Comparison of ENCODE assay signal across 9 mouse cellular contexts in the genomic region with DNA sequence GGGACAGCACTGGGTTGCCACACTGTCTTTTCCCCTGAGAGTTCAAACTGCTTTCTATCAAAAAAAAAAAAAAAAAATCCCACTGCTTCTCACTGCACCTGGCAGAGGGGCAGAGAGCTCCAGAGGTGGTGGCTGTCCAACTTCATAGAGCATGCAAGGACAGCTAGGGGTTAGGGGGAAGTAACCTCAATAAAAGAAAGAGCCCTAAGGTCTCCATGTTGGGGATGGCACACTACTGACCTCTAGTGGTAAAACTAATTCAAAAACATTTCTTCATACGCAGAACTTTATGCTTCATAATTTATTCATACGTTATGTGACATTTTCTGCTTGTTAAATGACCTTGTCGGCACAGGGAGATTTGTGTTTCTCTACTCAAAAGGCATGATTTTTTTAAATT. TPM values are rescaled to one million over a fixed set of nuclear protein-coding genes. Genes with fewer than 3 reads are reported as not detected.
DNase-seq lines count a peak whose midpoint lies in the region; ATAC-seq and TF ChIP-seq lines count a peak whose summit lies in the region.
"Had no signal": no experiment of that assay in that cellular context is flagged by ENCODE, and none has a peak within 500 bp of the region (broad histone marks: within the 10 kb centered on the region; RNA-seq: fewer than 3 reads in every experiment).

No protein-coding gene starts in this region.

- DNase-seq in kidney, postnatal 0 days (ENCODE audit: low spot score): peak; percentile 77
- DNase-seq in MEL (ENCODE audit: low read depth, low spot score): peak; percentile 72
- DNase-seq in embryo, embryonic 10 days (ENCODE audit: low spot score): peak; percentile 61
- DNase-seq in mesoderm, embryonic 11.5 days (ENCODE audit: low read depth, low spot score): peak; percentile 34
- no peak for DNase-seq in cerebellum, adult 18-20 months
- DNase-seq in layer of hippocampus, adult 9-11 months: no peak
- no peak for DNase-seq in right cerebral cortex, postnatal 10 days (ENCODE audit: low spot score in 2 of 2)

- no peak overlapping the region for H3K4me3 ChIP-seq in kidney, postnatal 0 days (replicated peaks; ENCODE audit: low read depth, low read length)
- H3K4me3 ChIP-seq in kidney, embryonic 15.5 days (replicated peaks): no peak overlapping the region
- no peak overlapping the region for H3K4me3 ChIP-seq in MEL (ENCODE audit: control insufficient read depth in 1 of 2, insufficient read depth in 1 of 2, low read depth in 2 of 2, low read length in 2 of 2)
- H3K4me3 ChIP-seq: limb, embryonic 13.5 days had no signal

- TF ChIP-seq CTCF in kidney, postnatal 0 days (IDR thresholded peaks at IDR 0.05; ENCODE audit: low read depth): peak; percentile 82
- TF ChIP-seq CTCF in MEL (IDR thresholded peaks at IDR 0.05 in 2 of 3, conservative IDR thresholded peaks at IDR 0.05 in 1 of 3; ENCODE audit: control insufficient read depth in 1 of 3, insufficient read depth in 1 of 3, low read depth in 2 of 3, low read length in 3 of 3, poor library complexity in 1 of 3, severe bottlenecking in 1 of 3): peak in 2 of 3 experiments; percentile 79 to 85; a peak in 4 of 6 replicates

- 19% methylated on average over 3 of the region's 3 CpGs for WGBS in kidney, postnatal 0 days
- 20% methylated on average over 3 of the region's 3 CpGs for WGBS in kidney, embryonic 15.5 days

- no peaks in the 10 kb centered on the region for H3K9me3 ChIP-seq in kidney, postnatal 0 days (replicated peaks; ENCODE audit: low read length)
- H3K9me3 ChIP-seq in kidney, embryonic 15.5 days (replicated peaks): no peaks in the 10 kb centered on the region
- H3K9me3 ChIP-seq in MEL (replicated peaks; ENCODE audit: insufficient read depth, low read length): no peaks in the 10 kb centered on the region

- H3K79me2 ChIP-seq in MEL (ENCODE audit: control insufficient read depth, insufficient read depth, low read length, poor library complexity): no peaks in the 10 kb centered on the region

- H3K9ac ChIP-seq in kidney, postnatal 0 days (ENCODE audit: low read depth, low read length): no peak overlapping the region
- no peak overlapping the region for H3K9ac ChIP-seq in kidney, embryonic 15.5 days
- no peak overlapping the region for H3K9ac ChIP-seq in MEL (ENCODE audit: control insufficient read depth, low read depth, low read length, poor library complexity, severe bottlenecking)
- H3K9ac ChIP-seq: limb, embryonic 13.5 days had no signal

- no peak overlapping the region for H3K4me2 ChIP-seq in kidney, postnatal 0 days (ENCODE audit: low read length)
- no peak overlapping the region for H3K4me2 ChIP-seq in kidney, embryonic 15.5 days
- H3K4me2 ChIP-seq: limb, embryonic 13.5 days had no signal

- TF ChIP-seq POLR2A in MEL (IDR thresholded peaks at IDR 0.05; ENCODE audit: control insufficient read depth in 1 of 2, insufficient read depth in 1 of 2, low read depth in 1 of 2, low read length in 2 of 2, poor library complexity in 1 of 2): no peak

- H3K27me3 ChIP-seq in kidney, postnatal 0 days (ENCODE audit: insufficient read depth, low read length): no peaks in the 10 kb centered on the region
- H3K27me3 ChIP-seq in kidney, embryonic 15.5 days: no peaks in the 10 kb centered on the region
- H3K27me3 ChIP-seq in MEL (ENCODE audit: control insufficient read depth in 1 of 2, insufficient read depth in 2 of 2, low read length in 2 of 2): no peaks in the 10 kb centered on the region; a peak in 1 of 4 replicates
- H3K27me3 ChIP-seq: limb, embryonic 13.5 days had no signal

- H3K4me1 ChIP-seq in kidney, postnatal 0 days (replicated peaks; ENCODE audit: insufficient read depth, low read length): no peaks in the 10 kb centered on the region
- H3K4me1 ChIP-seq in kidney, embryonic 15.5 days: no peaks in the 10 kb centered on the region
- no peaks in the 10 kb centered on the region for H3K4me1 ChIP-seq in MEL (ENCODE audit: control insufficient read depth in 1 of 2, insufficient read depth in 2 of 2, low read length in 2 of 2)
- H3K4me1 ChIP-seq: limb, embryonic 13.5 days had no signal

- no peaks in the 10 kb centered on the region for H3K36me3 ChIP-seq in kidney, postnatal 0 days (ENCODE audit: insufficient read depth, low read length)
- H3K36me3 ChIP-seq in kidney, embryonic 15.5 days: no peaks in the 10 kb centered on the region
- no peaks in the 10 kb centered on the region for H3K36me3 ChIP-seq in MEL (ENCODE audit: control insufficient read depth in 1 of 2, insufficient read depth in 2 of 2, low read length in 2 of 2)
- H3K36me3 ChIP-seq: limb, embryonic 13.5 days had no signal

- peak; percentile 90 for TF ChIP-seq RAD21 in MEL (IDR thresholded peaks at IDR 0.05; ENCODE audit: low read depth, low read length)

- ATAC-seq in kidney, postnatal 0 days (replicated peaks; ENCODE audit: low FRiP score, low read depth): no peak
- ATAC-seq in kidney, embryonic 15.5 days (replicated peaks; ENCODE audit: low FRiP score): no peak

- TF ChIP-seq EP300 in MEL (IDR thresholded peaks at IDR 0.05; ENCODE audit: low read depth in 1 of 2, low read length in 2 of 2): no peak

- no peak overlapping the region for H3K27ac ChIP-seq in kidney, postnatal 0 days
- H3K27ac ChIP-seq in kidney, embryonic 15.5 days: no peak overlapping the region
- no peak overlapping the region for H3K27ac ChIP-seq in MEL (ENCODE audit: control insufficient read depth, low read depth, low read length)
- H3K27ac ChIP-seq: limb, embryonic 13.5 days had no signal

TF ChIP-seq in MEL, 35 proteins besides CTCF, POLR2A, EP300 and RAD21:
- TF ChIP-seq BHLHE40 (IDR thresholded peaks at IDR 0.05; ENCODE audit: borderline replicate concordance, low read depth, low read length) (no peak), POLR2AphosphoS2 (IDR thresholded peaks at IDR 0.05; ENCODE audit: low read length) (no peak), NELFE (IDR thresholded peaks at IDR 0.05; ENCODE audit: low read depth, low read length) (no peak), MAX (IDR thresholded peaks at IDR 0.05; ENCODE audit: low read length) (no peak), SMC3 (IDR thresholded peaks at IDR 0.05; ENCODE audit: low read depth, low read length) (peak; percentile 72), SIN3A (IDR thresholded peaks at IDR 0.05; ENCODE audit: low read length) (no peak), RCOR1 (IDR thresholded peaks at IDR 0.05; ENCODE audit: low read depth, low read length) (no peak), HCFC1 (IDR thresholded peaks at IDR 0.05; ENCODE audit: low read depth, low read length) (no peak), GATA1 (IDR thresholded peaks at IDR 0.05; ENCODE audit: low read depth, low read length) (no peak), GABPA (IDR thresholded peaks at IDR 0.05; ENCODE audit: low read depth, low read length) (no peak), MAZ (IDR thresholded peaks at IDR 0.05; ENCODE audit: low read depth, low read length) (no peak), MEF2A (IDR thresholded peaks at IDR 0.05; ENCODE audit: extremely low read depth, insufficient replicate concordance, low read depth, low read length, poor library complexity, severe bottlenecking) (no peak), TAL1 (IDR thresholded peaks at IDR 0.05; ENCODE audit: low read length) (no peak), ZC3H11A (IDR thresholded peaks at IDR 0.05; ENCODE audit: low read depth, low read length) (peak; percentile 65), MYC (IDR thresholded peaks at IDR 0.05; ENCODE audit: low read depth, low read length) (no peak), E2F4 (IDR thresholded peaks at IDR 0.05; ENCODE audit: borderline replicate concordance, low read depth, low read length) (no peak)

RNA-seq across cellular contexts. Expression of gene Scoc, which starts 7.1 kb away (rescaled TPM):
- polyA plus RNA-seq in kidney, postnatal 0 days (2015; fragmentation: Nextera tagmentation; extraction: Ambion mirVana): 138 and 139 TPM in 2 replicates
- 106 and 112 TPM in 2 replicates for polyA plus RNA-seq in kidney, embryonic 15.5 days (2015; fragmentation: Nextera tagmentation; extraction: Ambion mirVana)
- 24.4 and 29.5 TPM in 2 replicates for total RNA-seq in MEL (2012; rRNA removed)
- polyA plus RNA-seq in MEL (2012; ENCODE audit: insufficient read depth in 1 of 2, insufficient read length in 2 of 2, low read depth in 1 of 2, low replicate concordance in 2 of 2, missing spikeins in 1 of 2): 10 to 100 TPM in 1 of 2 experiments, not detected in 1; 14.7 TPM

Comparison
In these comparisons a context has a peak if more than half of its experiments do, and no peak if none do; other contexts are left out.
1. DNase-seq: peak in kidney, postnatal 0 days (single experiment), MEL (single experiment), embryo, embryonic 10 days (single experiment) and mesoderm, embryonic 11.5 days (single experiment); none in cerebellum, adult 18-20 months (0 of 2), layer of hippocampus, adult 9-11 months (single experiment) and right cerebral cortex, postnatal 10 days (0 of 2).